Mouse (Mus musculus) stomach, embryonic 14.5 days (tissue): ENCODE results near the gene Myf6. TPM values are rescaled to one million over a fixed set of nuclear protein-coding genes. Genes with fewer than 3 reads are reported as not detected.
A peak's percentile ranks its signal among the peaks of the same experiment; 100 is the strongest.

ENCODE experiments used
- ATAC-seq: fragments of 200-750 bp; cut with Nextera tagmentation; 2 replicates; pipeline ENCODE4 v1.8.0; 2017; ENCODE audit warnings: low read depth, moderate TSS enrichment; ENCODE audit not compliant: insufficient number of reproducible peaks, insufficient read depth, low FRiP score
- H3K27ac ChIP-seq: fragments of 300-500 bp; sonication (generic); 2 replicates; pipeline ENCODE4 v1.5.1; 2014; ENCODE audit warnings: mild to moderate bottlenecking, low read length, moderate library complexity, mixed read lengths
- H3K27me3 ChIP-seq: fragments of 300-500 bp; sonication (generic); 2 replicates; pipeline ENCODE4 v1.6.1; 2014; ENCODE audit warnings: low read length, control low read depth, mixed read lengths; ENCODE audit not compliant: control insufficient read depth, insufficient read depth
- H3K36me3 ChIP-seq: fragments of 300-500 bp; sonication (generic); 2 replicates; pipeline ENCODE4 v1.6.1; 2014; ENCODE audit warnings: mild to moderate bottlenecking, control low read depth, low read length, moderate library complexity, mixed read lengths; ENCODE audit not compliant: control insufficient read depth, insufficient read depth
- H3K4me1 ChIP-seq: fragments of 300-500 bp; sonication (generic); 2 replicates; pipeline ENCODE4 v1.6.1; 2014; ENCODE audit warnings: low read length, control low read depth, mixed read lengths; ENCODE audit not compliant: control insufficient read depth, insufficient read depth
- H3K4me2 ChIP-seq: fragments of 300-500 bp; sonication (generic); replicated peaks from 2 replicates; pipeline ENCODE4 v1.6.1; 2014; ENCODE audit warnings: low read depth, low read length, control low read depth
- H3K4me3 ChIP-seq: fragments of 300-500 bp; sonication (generic); 2 replicates; pipeline ENCODE4 v1.5.1; 2014; ENCODE audit warnings: low read depth, low read length, control low read depth
- H3K9ac ChIP-seq: fragments of 300-500 bp; sonication (generic); replicated peaks from 2 replicates; pipeline ENCODE4 v1.6.1; 2014; ENCODE audit warnings: low read depth, mild to moderate bottlenecking, control low read depth, low read length, moderate library complexity, mixed read lengths
- H3K9me3 ChIP-seq: fragments of 300-500 bp; sonication (generic); 2 replicates; pipeline ENCODE4 v1.6.1; 2016; ENCODE audit warnings: low read depth, low read length, control low read depth; ENCODE audit not compliant: control insufficient read depth
- WGBS: fragments of 180-500 bp; shearing (Covaris S2); extraction: QIAGEN DNeasy Blood & Tissue Kit; methylation state at CpG from one replicate; pipeline ENCODE4 v1.1.7; 2014; 5-methylcytosine and 5-hydroxymethylcytosine counted together
- polyA plus RNA-seq: library from polyadenylated mRNA; unstranded; fragments of >200 nt; fragmentation: Nextera tagmentation; extraction: Ambion mirVana; gene quantifications from 2 replicates; pipeline ENCODE4 v1.2.1, GENCODE M21; 2014

The Myf6 gene
- polyA plus RNA-seq, result not detected in 2 replicates

DNA sequence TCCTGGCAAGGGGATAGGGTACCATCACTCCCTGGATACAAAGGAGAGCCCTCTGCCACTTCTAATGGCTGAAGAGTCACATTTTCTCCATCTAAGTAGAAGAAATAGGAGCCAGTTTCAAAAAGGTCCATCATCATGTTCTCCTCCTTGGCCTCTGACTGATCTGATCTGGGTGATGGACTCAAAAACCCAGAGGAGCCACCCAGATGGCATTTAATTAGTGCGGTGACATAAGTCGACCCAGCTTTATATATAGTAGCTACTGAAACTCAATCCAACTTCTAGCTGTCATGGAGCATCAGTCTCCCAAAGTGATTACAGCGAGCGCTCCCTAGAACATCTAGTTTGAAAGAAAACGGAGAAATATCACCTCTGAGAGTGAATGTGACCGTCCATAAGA lies at the start of gene Myf6:
Myf6 (minus strand) TSS at position 170 of the 400 bp plus-strand sequence.
- ATAC-seq, result no peak
- Histone ChIP-seq H3K27ac (no peak within 1 kb of the TSS), H3K9ac (no peak within 1 kb of the TSS), H3K9me3 (no peaks in the 10 kb centered on the region), H3K36me3 (no peaks in the 10 kb centered on the region), H3K4me2 (peak within 1 kb of the TSS; percentile 46), H3K4me3 (no peak within 1 kb of the TSS), H3K4me1 (no peaks in the 10 kb centered on the region), H3K27me3 (no peaks in the 10 kb centered on the region)
- 86% methylated on average over 6 of the region's 6 CpGs for WGBS

DNA sequence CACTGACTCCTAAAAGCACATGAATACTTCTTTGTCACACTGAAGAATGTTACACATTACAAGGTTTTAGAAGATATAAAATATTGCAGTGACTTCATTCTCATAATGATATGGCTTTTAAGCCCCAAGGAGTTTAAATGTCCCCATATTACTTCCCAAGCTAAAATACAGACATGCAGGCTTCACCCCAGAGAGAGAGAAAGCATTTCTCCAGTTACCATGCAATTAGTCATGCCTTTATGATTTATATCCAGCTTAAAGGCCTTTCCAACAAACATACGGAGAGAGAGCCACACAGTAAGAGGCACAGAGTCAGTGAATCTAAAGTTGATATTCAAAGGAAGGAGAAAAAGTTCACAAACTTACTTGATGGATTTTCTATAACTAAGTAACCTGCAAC lies 48.5 kb upstream of the Myf6 start:
- no peak overlapping the region for H3K4me3 ChIP-seq
- H3K9ac ChIP-seq, result no peak overlapping the region
- H3K4me2 ChIP-seq, result no peak overlapping the region
- H3K9me3 ChIP-seq, result no peaks in the 10 kb centered on the region
- no peak for ATAC-seq
- no peaks in the 10 kb centered on the region for H3K36me3 ChIP-seq
- 18% methylated on average over 1 of the region's 1 CpGs for WGBS
- H3K27ac ChIP-seq, result no peak overlapping the region
- no peaks in the 10 kb centered on the region for H3K27me3 ChIP-seq
- no peaks in the 10 kb centered on the region for H3K4me1 ChIP-seq

DNA sequence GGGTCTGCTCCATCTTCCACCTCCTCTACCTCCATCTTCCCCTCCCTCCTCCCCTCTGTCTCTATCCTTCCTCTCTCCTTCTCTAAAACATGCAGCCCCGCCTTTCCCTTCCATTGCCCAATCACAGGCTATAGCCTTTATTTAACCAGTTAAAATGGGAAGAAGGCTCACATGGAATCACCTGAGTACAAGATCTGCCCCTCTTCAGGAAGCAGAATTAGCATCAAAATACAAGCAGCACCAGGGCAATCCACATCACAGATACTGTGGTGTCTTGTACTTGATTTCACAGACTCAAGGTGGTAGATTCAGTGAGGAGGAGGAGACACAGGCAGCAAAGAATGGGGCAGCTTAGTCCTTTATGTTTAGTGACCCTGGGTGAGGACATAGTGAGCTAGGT lies 34.2 kb upstream of the Myf6 start:
- ATAC-seq, result no peak
- H3K27me3 ChIP-seq, result no peaks in the 10 kb centered on the region
- H3K4me2 ChIP-seq, result no peak overlapping the region
- no peaks in the 10 kb centered on the region for H3K36me3 ChIP-seq
- H3K4me1 ChIP-seq, result no peaks in the 10 kb centered on the region
- H3K9ac ChIP-seq, result no peak overlapping the region
- no peak overlapping the region for H3K4me3 ChIP-seq
- WGBS, result 55% methylated on average over 1 of the region's 1 CpGs
- H3K9me3 ChIP-seq, result no peaks in the 10 kb centered on the region
- no peak overlapping the region for H3K27ac ChIP-seq

DNA sequence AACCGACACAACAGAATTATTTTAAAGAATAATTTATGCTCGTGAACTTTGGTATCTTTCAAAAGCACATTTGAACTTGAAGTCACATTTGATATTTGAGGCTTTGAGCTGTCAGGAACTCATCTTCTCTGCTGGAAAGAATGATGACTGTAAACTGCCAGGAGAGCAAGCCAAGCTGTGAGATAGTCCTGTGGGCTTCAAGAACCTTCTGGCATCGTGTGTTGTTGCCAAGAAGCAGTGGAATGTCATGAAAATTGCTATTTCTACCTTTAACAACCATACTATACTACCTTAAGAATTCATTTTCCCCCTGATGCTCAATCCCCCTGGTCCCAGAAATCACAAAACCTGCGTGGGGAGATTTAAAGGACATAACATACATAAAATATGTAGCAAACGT lies 24.7 kb upstream of the Myf6 start:
- Histone ChIP-seq H3K4me3 (no peak overlapping the region), H3K27ac (no peak overlapping the region), H3K9ac (no peak overlapping the region), H3K4me1 (no peaks in the 10 kb centered on the region), H3K9me3 (no peaks in the 10 kb centered on the region), H3K4me2 (no peak overlapping the region), H3K27me3 (no peaks in the 10 kb centered on the region), H3K36me3 (no peaks in the 10 kb centered on the region)
- 61% methylated on average over 5 of the region's 5 CpGs for WGBS
- ATAC-seq, result no peak

DNA sequence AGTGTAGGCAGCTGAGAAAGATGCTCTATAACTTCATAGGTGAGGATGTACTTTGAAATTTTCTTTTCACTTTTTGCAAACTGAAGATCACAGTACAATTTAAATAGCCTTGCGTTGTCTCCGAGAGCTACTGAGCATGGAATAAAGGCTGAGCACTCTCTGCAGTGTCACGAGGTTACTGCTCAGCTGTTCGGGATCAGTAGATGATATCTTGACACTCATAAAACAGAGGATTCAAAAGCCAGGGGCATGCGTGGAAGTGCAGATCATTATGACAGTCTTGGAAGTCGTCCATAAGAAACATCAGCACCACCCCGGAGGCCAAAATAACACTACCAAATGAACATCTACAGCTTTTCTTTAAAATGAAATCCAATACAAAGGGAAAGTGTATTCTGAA lies 22.1 kb upstream of the Myf6 start:
- H3K27me3 ChIP-seq, result no peaks in the 10 kb centered on the region
- WGBS, result 58% methylated on average over 7 of the region's 7 CpGs
- no peaks in the 10 kb centered on the region for H3K4me1 ChIP-seq
- no peak overlapping the region for H3K27ac ChIP-seq
- H3K4me3 ChIP-seq, result no peak overlapping the region
- no peaks in the 10 kb centered on the region for H3K36me3 ChIP-seq
- no peak overlapping the region for H3K9ac ChIP-seq
- no peak overlapping the region for H3K4me2 ChIP-seq
- H3K9me3 ChIP-seq, result no peaks in the 10 kb centered on the region
- ATAC-seq, result no peak

DNA sequence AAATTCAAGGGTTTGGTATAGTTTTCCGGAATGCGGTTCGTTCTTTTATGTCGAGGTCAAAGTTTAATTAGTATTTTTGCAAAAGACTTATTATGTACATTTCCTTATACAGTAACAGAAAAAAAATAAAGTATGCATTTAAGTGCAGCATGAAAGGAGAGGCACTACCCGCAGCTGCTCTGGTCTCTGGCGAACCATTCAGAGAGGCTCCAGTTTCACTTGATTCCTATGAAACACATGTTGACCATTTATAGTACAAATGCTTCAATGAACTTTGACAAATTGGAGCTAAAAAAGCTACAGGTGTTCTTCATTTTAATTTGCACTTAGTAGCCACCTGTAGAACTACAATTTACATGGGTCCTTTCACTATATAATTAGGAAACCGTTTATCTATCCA lies 20.2 kb upstream of the Myf6 start:
- no peak for ATAC-seq
- H3K4me2 ChIP-seq, result no peak overlapping the region
- H3K4me1 ChIP-seq, result no peaks in the 10 kb centered on the region
- H3K9me3 ChIP-seq, result no peaks in the 10 kb centered on the region
- H3K27me3 ChIP-seq, result no peaks in the 10 kb centered on the region
- no peak overlapping the region for H3K27ac ChIP-seq
- H3K36me3 ChIP-seq, result no peaks in the 10 kb centered on the region
- no peak overlapping the region for H3K9ac ChIP-seq
- 79% methylated on average over 7 of the region's 7 CpGs for WGBS
- no peak overlapping the region for H3K4me3 ChIP-seq

GRCm38 (mm10) chr10:107506397-107506796 lies 11.9 kb upstream of the Myf6 start:
- Histone ChIP-seq H3K4me3 (no peak overlapping the region), H3K4me1 (no peaks in the 10 kb centered on the region), H3K9me3 (no peaks in the 10 kb centered on the region), H3K27me3 (no peaks in the 10 kb centered on the region), H3K4me2 (no peak overlapping the region), H3K27ac (no peak overlapping the region), H3K9ac (no peak overlapping the region), H3K36me3 (no peaks in the 10 kb centered on the region)
- 74% methylated on average over 2 of the region's 2 CpGs for WGBS
- no peak for ATAC-seq

DNA sequence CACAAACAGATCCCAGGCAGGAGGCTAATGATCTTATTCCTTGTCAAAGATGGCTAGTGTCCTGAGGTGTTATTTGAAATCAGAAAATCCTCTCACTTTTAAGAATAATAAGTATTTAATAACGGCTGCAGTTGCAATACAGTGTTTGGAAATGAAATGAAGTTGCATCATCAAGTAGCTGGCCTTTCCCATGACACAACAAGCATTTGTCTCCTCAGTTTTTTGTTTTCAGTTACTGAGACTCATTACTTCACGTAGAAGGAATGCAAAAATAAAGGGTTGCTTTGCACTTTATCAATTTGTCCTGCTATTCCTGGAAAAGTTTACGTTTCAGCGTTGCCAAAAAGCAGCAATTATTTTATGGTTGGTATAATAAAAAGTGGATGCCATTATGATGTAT lies 8.9 kb upstream of the Myf6 start:
- no peak overlapping the region for H3K9ac ChIP-seq
- no peaks in the 10 kb centered on the region for H3K36me3 ChIP-seq
- no peak overlapping the region for H3K27ac ChIP-seq
- no peaks in the 10 kb centered on the region for H3K9me3 ChIP-seq
- H3K4me3 ChIP-seq, result no peak overlapping the region
- 55% methylated on average over 4 of the region's 4 CpGs for WGBS
- no peaks in the 10 kb centered on the region for H3K27me3 ChIP-seq
- no peaks in the 10 kb centered on the region for H3K4me1 ChIP-seq
- ATAC-seq, result no peak
- H3K4me2 ChIP-seq, result no peak overlapping the region

- H3K9me3 ChIP-seq, result no peaks in the 10 kb centered on the region
- no peak for ATAC-seq
- no peak overlapping the region for H3K4me2 ChIP-seq
Observed at GRCm38 (mm10) chr10:107502193-107502592, 7.7 kb upstream of the Myf6 start.

More at GRCm38 (mm10) chr10:107502193-107502592, 7.7 kb upstream of the Myf6 start:
- Histone ChIP-seq H3K9ac (no peak overlapping the region), H3K27me3 (no peaks in the 10 kb centered on the region), H3K36me3 (no peaks in the 10 kb centered on the region), H3K27ac (no peak overlapping the region), H3K4me3 (no peak overlapping the region), H3K4me1 (no peaks in the 10 kb centered on the region)
- 85% methylated on average over 7 of the region's 7 CpGs for WGBS
